Mouse (Mus musculus) ES-Bruce4 (cell line): ENCODE results near the gene C8g. TPM values are rescaled to one million over a fixed set of nuclear protein-coding genes. Genes with fewer than 3 reads are reported as not detected.

ENCODE experiments used
- H3K27ac ChIP-seq: 2 replicates; pipeline ENCODE4 v1.5.1; 2012; ENCODE audit warnings: low read length, inconsistent platforms; ENCODE audit not compliant: insufficient read depth
- H3K27me3 ChIP-seq: 2 replicates; pipeline ENCODE4 v1.6.1; 2012; ENCODE audit warnings: mild to moderate bottlenecking, low read length, inconsistent platforms; ENCODE audit not compliant: control insufficient read depth, poor library complexity, insufficient read depth, severe bottlenecking
- H3K36me3 ChIP-seq: 2 replicates; pipeline ENCODE4 v1.6.1; 2012; ENCODE audit warnings: inconsistent platforms, mild to moderate bottlenecking, low read length, moderate library complexity; ENCODE audit not compliant: control insufficient read depth, poor library complexity, insufficient read depth, severe bottlenecking
- H3K4me1 ChIP-seq: one replicate; pipeline ENCODE4 v1.8.1; 2011; ENCODE audit warnings: low read length; ENCODE audit not compliant: control insufficient read depth, insufficient read depth
- H3K4me3 ChIP-seq: 2 replicates; pipeline ENCODE4 v1.5.1; 2011; ENCODE audit warnings: low read depth, mild to moderate bottlenecking, low read length
- H3K9ac ChIP-seq: 2 replicates; pipeline ENCODE4 v1.6.1; 2012; ENCODE audit warnings: low read depth, mild to moderate bottlenecking, inconsistent platforms; ENCODE audit not compliant: poor library complexity, severe bottlenecking
- H3K9me3 ChIP-seq: replicated peaks from 2 replicates; pipeline ENCODE4 v1.6.1; 2012; ENCODE audit warnings: mild to moderate bottlenecking, low read length, inconsistent platforms; ENCODE audit not compliant: control insufficient read depth, poor library complexity, insufficient read depth, severe bottlenecking
- CTCF ChIP-seq: IDR thresholded peaks from one replicate; pipeline ENCODE4 v1.8.1; 2011; ENCODE audit warnings: low read depth, low read length
- EP300 ChIP-seq: IDR thresholded peaks from 2 replicates; pipeline ENCODE4 v1.6.1; 2011; ENCODE audit warnings: low read depth, low read length; ENCODE audit not compliant: insufficient read depth
- POLR2A ChIP-seq: IDR thresholded peaks from one replicate; pipeline ENCODE4 v1.8.1; 2011; ENCODE audit warnings: low read length; ENCODE audit not compliant: insufficient read depth
- polyA plus RNA-seq: library from polyadenylated mRNA; stranded (reverse); fragments of >200 nt; gene quantifications from 2 replicates; pipeline ENCODE4 v1.2.4, GENCODE M21; 2011; ENCODE audit warnings: low read depth; ENCODE audit not compliant: missing spikeins, insufficient read depth, insufficient read length

Gene C8g
- polyA plus RNA-seq, 1 experiment, result 4.9 TPM

GRCm38 (mm10) chr2:25541644-25542367, 40.3 kb upstream of the C8g start:
- Histone ChIP-seq H3K4me1 (peaks cover 2% of the 10 kb centered on the region), H3K36me3 (no peaks in the 10 kb centered on the region; the same call in 1 of the 2 replicates), H3K9me3 (no peaks in the 10 kb centered on the region), H3K27me3 (no peaks in the 10 kb centered on the region), H3K9ac (no peak overlapping the region), H3K4me3 (no peak overlapping the region), H3K27ac (no peak overlapping the region)
- no peak for TF ChIP-seq EP300

GRCm38 (mm10) chr2:25540541-25540948, 39.0 kb upstream of the C8g start:
- Histone ChIP-seq H3K36me3 (no peaks in the 10 kb centered on the region; the same call in 1 of the 2 replicates), H3K9me3 (no peaks in the 10 kb centered on the region), H3K4me3 (no peak overlapping the region), H3K27me3 (no peaks in the 10 kb centered on the region), H3K27ac (no peak overlapping the region), H3K9ac (no peak overlapping the region), H3K4me1 (peaks cover 2% of the 10 kb centered on the region)
- TF ChIP-seq CTCF, result no peak
- TF ChIP-seq EP300, result no peak
- no peak for TF ChIP-seq POLR2A

- Histone ChIP-seq H3K36me3 (no peaks in the 10 kb centered on the region; the same call in 1 of the 2 replicates), H3K27ac (no peak overlapping the region), H3K4me3 (no peak overlapping the region), H3K4me1 (no peaks in the 10 kb centered on the region), H3K9ac (no peak overlapping the region), H3K9me3 (no peaks in the 10 kb centered on the region), H3K27me3 (no peaks in the 10 kb centered on the region)
- no peak for TF ChIP-seq POLR2A
- TF ChIP-seq EP300, result no peak
- no peak for TF ChIP-seq CTCF
Observed at GRCm38 (mm10) chr2:25536531-25536930, 35.0 kb upstream of the C8g start.

GRCm38 (mm10) chr2:25534866-25535182, 33.3 kb upstream of the C8g start:
- H3K36me3 ChIP-seq, result no peaks in the 10 kb centered on the region; the same call in 1 of the 2 replicates

GRCm38 (mm10) chr2:25534178-25534865, 32.8 kb upstream of the C8g start:
- H3K9me3 ChIP-seq, result no peaks in the 10 kb centered on the region
- no peaks in the 10 kb centered on the region; the same call in none of the 2 replicates for H3K36me3 ChIP-seq
- no peak for TF ChIP-seq CTCF
- no peak for TF ChIP-seq EP300
- no peak overlapping the region for H3K4me3 ChIP-seq
- H3K9ac ChIP-seq, result no peak overlapping the region
- H3K4me1 ChIP-seq, result no peaks in the 10 kb centered on the region
- H3K27ac ChIP-seq, result no peak overlapping the region
- no peaks in the 10 kb centered on the region for H3K27me3 ChIP-seq

More at GRCm38 (mm10) chr2:25534866-25535182, 33.3 kb upstream of the C8g start:
- Histone ChIP-seq H3K27me3 (no peaks in the 10 kb centered on the region), H3K4me1 (no peaks in the 10 kb centered on the region), H3K27ac (no peak overlapping the region), H3K4me3 (no peak overlapping the region), H3K9me3 (no peaks in the 10 kb centered on the region), H3K9ac (no peak overlapping the region)
- TF ChIP-seq EP300, result no peak
- no peak for TF ChIP-seq POLR2A
- no peak for TF ChIP-seq CTCF

- Histone ChIP-seq H3K36me3 (peaks cover 6% of the 10 kb centered on the region), H3K9me3 (no peaks in the 10 kb centered on the region)
- TF ChIP-seq CTCF (no peak), EP300 (no peak), POLR2A (no peak)
Observed at GRCm38 (mm10) chr2:25533707-25534106, 32.2 kb upstream of the C8g start.

More at GRCm38 (mm10) chr2:25533707-25534106, 32.2 kb upstream of the C8g start:
- Histone ChIP-seq H3K27me3 (no peaks in the 10 kb centered on the region), H3K9ac (no peak overlapping the region), H3K27ac (no peak overlapping the region), H3K4me3 (no peak overlapping the region), H3K4me1 (no peaks in the 10 kb centered on the region)
